Mouse (Mus musculus): ENCODE results near the gene Olfr447.

Gene Olfr447

GRCm38 (mm10) chr6:42908578-42908977 lies at the start of gene Olfr447:
Olfr447 (plus strand) TSS chr6:42908878.
- no peak for DNase-seq (ENCODE audit: low spot score in 2 of 2)

GRCm38 (mm10) chr6:42860222-42860819 lies 48.4 kb upstream of the Olfr447 start:
- DNase-seq (ENCODE audit: low spot score in 2 of 2), result no peak

- no peak for DNase-seq (ENCODE audit: low spot score in 2 of 2)
These were observed 39.0 kb upstream of the Olfr447 start for GRCm38 (mm10) chr6:42869695-42870094.

- no peak for DNase-seq (ENCODE audit: low spot score in 2 of 2)
These were observed 32.4 kb upstream of the Olfr447 start for GRCm38 (mm10) chr6:42876323-42876722.

GRCm38 (mm10) chr6:42890141-42890540 lies 18.5 kb upstream of the Olfr447 start, which contains the start of gene Olfr448:
Olfr448 (plus strand) TSS chr6:42890441.
- DNase-seq (ENCODE audit: low spot score in 2 of 2), result no peak

GRCm38 (mm10) chr6:42900345-42900744 lies 8.3 kb upstream of the Olfr447 start:
- DNase-seq (ENCODE audit: low spot score in 2 of 2), result no peak

- DNase-seq (ENCODE audit: low spot score in 2 of 2), result no peak
These were observed 12.4 kb downstream of the Olfr447 start, which contains the start of gene Olfr446 for GRCm38 (mm10) chr6:42921077-42921476. Olfr446 (plus strand) TSS chr6:42921377.

GRCm38 (mm10) chr6:42948767-42949166 lies 40.1 kb downstream of the Olfr447 start, which contains the start of gene Olfr444:
Olfr444 (plus strand) TSS chr6:42949067.
- DNase-seq (ENCODE audit: low spot score in 2 of 2), result no peak

Data from urinary bladder, postnatal 4 days (tissue).